ENCODE assay signal across 10 mouse cellular contexts in the genomic region with DNA sequence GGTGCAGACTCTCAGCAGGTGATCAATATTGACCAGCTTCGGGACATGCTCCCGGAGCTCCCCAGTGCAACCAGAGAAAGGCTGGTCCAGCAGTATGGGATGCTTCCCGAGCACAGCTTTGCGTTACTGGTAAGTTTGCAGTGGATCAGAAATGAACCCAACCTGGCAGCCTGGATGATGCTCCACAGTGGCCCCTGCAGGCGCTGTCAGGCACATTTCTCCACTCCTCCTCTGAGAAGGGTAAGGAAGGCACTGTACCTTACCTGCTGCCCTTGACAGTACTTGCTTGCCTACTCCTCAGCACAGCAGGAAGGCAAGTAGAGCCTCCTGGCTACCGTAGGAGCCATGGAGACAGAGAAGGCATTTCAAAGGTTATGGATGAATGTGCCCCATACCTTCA. TPM values are rescaled to one million over a fixed set of nuclear protein-coding genes. Genes with fewer than 3 reads are reported as not detected.
DNase-seq lines count a peak whose midpoint lies in the region.
"Had no signal": no experiment of that assay in that cellular context is flagged by ENCODE, and none has a peak within 500 bp of the region (broad histone marks: within the 10 kb centered on the region; RNA-seq: fewer than 3 reads in every experiment).

No protein-coding gene starts in this region.

- DNase-seq in gastrocnemius, postnatal 14 days: peak; percentile 4
- DNase-seq in gastrocnemius, adult 8-10 months (ENCODE audit: low spot score in 2 of 2): no peak
- DNase-seq in right cerebral cortex, adult 18-20 months: peak; percentile 20
- no peak for DNase-seq in right cerebral cortex, postnatal 36 days (ENCODE audit: low spot score in 2 of 2)
- peak; percentile 40 for DNase-seq in cerebellum, adult 8-10 months
- peak; percentile 51 for DNase-seq in testis, postnatal 10 days (ENCODE audit: low spot score)
- no peak for DNase-seq in adipocyte (ENCODE audit: low spot score)
- no peak for DNase-seq in thymus, postnatal 36 days
- DNase-seq: midbrain, embryonic 14.5 days; right cerebral cortex, postnatal 25 days had no signal

- intact Hi-C loops in gastrocnemius, postnatal 14 days (cut with DNase I; ENCODE audit: low total_unique reads): no loop called here

RNA-seq across cellular contexts. Expression of gene Gatb, which starts 45.0 kb away (rescaled TPM):
- total RNA-seq in gastrocnemius, postnatal 14 days (2021): 10 to 100 TPM; 17.7 to 19.2 TPM
- 10 to 100 TPM; 13.6 to 20.4 (median 17.5) TPM for total RNA-seq in gastrocnemius, adult 8-10 months (2022)

Comparison
In these comparisons a context has a peak if more than half of its experiments do, and no peak if none do; other contexts are left out.
1. DNase-seq: peak in gastrocnemius, postnatal 14 days (single experiment), right cerebral cortex, adult 18-20 months (single experiment), cerebellum, adult 8-10 months (single experiment) and testis, postnatal 10 days (single experiment); none in gastrocnemius, adult 8-10 months (0 of 2), right cerebral cortex, postnatal 36 days (0 of 2), adipocyte (single experiment) and thymus, postnatal 36 days (0 of 2).